Comparison of ENCODE assay signal across 11 mouse cellular contexts in the genomic region with DNA sequence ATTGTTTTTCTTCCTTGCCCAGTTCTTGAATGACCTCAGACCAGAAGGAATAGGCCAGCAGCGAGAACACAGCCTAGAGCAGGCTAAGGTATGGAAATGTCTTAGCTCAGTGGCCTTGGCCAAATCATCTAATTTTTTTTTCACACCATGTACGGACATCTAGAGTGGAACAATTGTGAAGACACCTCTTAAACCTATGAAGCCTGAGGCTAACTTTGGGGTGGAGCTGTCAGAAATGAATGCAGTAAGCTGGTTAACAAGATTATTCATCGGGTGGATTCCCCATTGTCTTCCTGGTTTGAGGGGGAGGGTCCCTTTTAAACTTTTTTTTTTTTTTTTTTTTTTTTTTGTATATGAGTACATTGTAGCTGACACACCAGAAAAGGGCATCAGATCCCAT. TPM values are rescaled to one million over a fixed set of nuclear protein-coding genes. Genes with fewer than 3 reads are reported as not detected.
DNase-seq lines count a peak whose midpoint lies in the region; ATAC-seq and TF ChIP-seq lines count a peak whose summit lies in the region.
"Not testable (repeated sequence)": the region's sequence is repeated elsewhere in the genome, so short reads cannot be mapped to it uniquely, and the experiment has no call there.
"Had no signal": no experiment of that assay in that cellular context is flagged by ENCODE, and none has a peak within 500 bp of the region (broad histone marks: within the 10 kb centered on the region; RNA-seq: fewer than 3 reads in every experiment).

No protein-coding gene starts in this region.

- 0 out of 2 replicates have a peak overlapping the region, but pooled peaks have one; percentile 15 for H3K9ac ChIP-seq in forebrain, embryonic 15.5 days (replicated peaks)
- not testable (repeated sequence) for H3K9ac ChIP-seq in heart, postnatal 0 days (replicated peaks; ENCODE audit: low read depth, low read length); intestine, embryonic 16.5 days (ENCODE audit: low read depth, low read length); limb, embryonic 13.5 days; lung, embryonic 15.5 days; neural tube, embryonic 11.5 days (ENCODE audit: low read length)

- peak overlapping the region; percentile 52 for H3K4me2 ChIP-seq in forebrain, embryonic 15.5 days (replicated peaks)
- peak overlapping the region; percentile 36 for H3K4me2 ChIP-seq in heart, postnatal 0 days (ENCODE audit: low read depth, low read length)
- 0 out of 2 replicates have a peak overlapping the region, but pooled peaks have one; percentile 32 for H3K4me2 ChIP-seq in intestine, embryonic 16.5 days (ENCODE audit: low read depth, low read length)
- peak overlapping the region; percentile 60 for H3K4me2 ChIP-seq in limb, embryonic 13.5 days (replicated peaks)
- H3K4me2 ChIP-seq in lung, embryonic 15.5 days: peak overlapping the region; percentile 54
- peak overlapping the region; percentile 37 for H3K4me2 ChIP-seq in neural tube, embryonic 11.5 days (ENCODE audit: low read depth)

- not testable (repeated sequence) for ATAC-seq in forebrain, embryonic 15.5 days (replicated peaks); heart, postnatal 0 days (ENCODE audit: insufficient read depth, low read depth); intestine, embryonic 16.5 days; limb, embryonic 13.5 days (ENCODE audit: low FRiP score, low read depth); lung, embryonic 15.5 days (ENCODE audit: borderline replicate concordance, extremely low read depth, low FRiP score, low TSS enrichment); neural tube, embryonic 11.5 days (ENCODE audit: insufficient read depth, low FRiP score, low TSS enrichment)

- H3K27me3 ChIP-seq in embryonic facial prominence, embryonic 10.5 days (replicated peaks; ENCODE audit: low read depth, poor library complexity, severe bottlenecking); forebrain, embryonic 15.5 days; heart, postnatal 0 days (ENCODE audit: control insufficient read depth, insufficient read depth, low read length); intestine, embryonic 16.5 days (replicated peaks; ENCODE audit: control insufficient read depth, insufficient read depth, low read length); limb, embryonic 13.5 days; lung, embryonic 15.5 days; neural tube, embryonic 11.5 days (ENCODE audit: control insufficient read depth, insufficient read depth, low read length): not testable (repeated sequence)

- H3K9me3 ChIP-seq in embryonic facial prominence, embryonic 10.5 days; forebrain, embryonic 15.5 days; heart, postnatal 0 days (replicated peaks; ENCODE audit: control insufficient read depth, low read length); intestine, embryonic 16.5 days (ENCODE audit: control insufficient read depth, low read length); limb, embryonic 13.5 days; lung, embryonic 15.5 days; neural tube, embryonic 11.5 days (ENCODE audit: control insufficient read depth, low read length): not testable (repeated sequence)

- not testable (repeated sequence) for TF ChIP-seq EP300 in heart, postnatal 0 days (IDR thresholded peaks at IDR 0.05; ENCODE audit: low read depth)

- H3K4me1 ChIP-seq in embryonic facial prominence, embryonic 10.5 days; forebrain, embryonic 15.5 days; heart, postnatal 0 days (ENCODE audit: control insufficient read depth, insufficient read depth); intestine, embryonic 16.5 days (ENCODE audit: control insufficient read depth, insufficient read depth, low read length); limb, embryonic 13.5 days; lung, embryonic 15.5 days; neural tube, embryonic 11.5 days (ENCODE audit: control insufficient read depth, insufficient read depth, low read length): not testable (repeated sequence)

- TF ChIP-seq CTCF in heart, postnatal 0 days (IDR thresholded peaks at IDR 0.05; ENCODE audit: low read depth): not testable (repeated sequence)

- not testable (repeated sequence) for DNase-seq in embryonic facial prominence, embryonic 10.5 days (ENCODE audit: low spot score); heart, postnatal 0 days (ENCODE audit: low spot score); neural tube, embryonic 11.5 days (ENCODE audit: low spot score)

- H3K4me3 ChIP-seq in embryonic facial prominence, embryonic 10.5 days: peak overlapping the region; percentile 49
- peak overlapping the region; percentile 48 for H3K4me3 ChIP-seq in forebrain, embryonic 15.5 days
- H3K4me3 ChIP-seq in heart, postnatal 0 days (ENCODE audit: low read depth, low read length): not testable (repeated sequence)
- H3K4me3 ChIP-seq in intestine, embryonic 16.5 days (ENCODE audit: low read length): peak overlapping the region; percentile 29; the same call in 1 of the 2 replicates
- H3K4me3 ChIP-seq in limb, embryonic 13.5 days: peak overlapping the region; percentile 44
- H3K4me3 ChIP-seq in lung, embryonic 15.5 days: peak overlapping the region; percentile 44
- H3K4me3 ChIP-seq in neural tube, embryonic 11.5 days (ENCODE audit: low read depth, low read length): 0 out of 2 replicates have a peak overlapping the region, but pooled peaks have one; percentile 12

- WGBS in embryonic facial prominence, embryonic 10.5 days: 62% methylated on average over 3 of the region's 3 CpGs
- WGBS in forebrain, embryonic 15.5 days: 59% methylated on average over 3 of the region's 3 CpGs
- WGBS in heart, postnatal 0 days: 68% methylated on average over 3 of the region's 3 CpGs
- WGBS in intestine, embryonic 16.5 days: 76% methylated on average over 3 of the region's 3 CpGs
- WGBS in limb, embryonic 13.5 days: 57% methylated on average over 3 of the region's 3 CpGs
- 64% methylated on average over 3 of the region's 3 CpGs for WGBS in lung, embryonic 15.5 days
- 73% methylated on average over 3 of the region's 3 CpGs for WGBS in neural tube, embryonic 11.5 days

- not testable (repeated sequence) for H3K36me3 ChIP-seq in embryonic facial prominence, embryonic 10.5 days (replicated peaks); forebrain, embryonic 15.5 days; heart, postnatal 0 days (replicated peaks; ENCODE audit: control insufficient read depth, insufficient read depth, low read length); intestine, embryonic 16.5 days (ENCODE audit: control insufficient read depth, insufficient read depth, low read length); limb, embryonic 13.5 days; lung, embryonic 15.5 days; neural tube, embryonic 11.5 days (ENCODE audit: control insufficient read depth, insufficient read depth, low read length)

- not testable (repeated sequence) for H3K27ac ChIP-seq in embryonic facial prominence, embryonic 10.5 days (replicated peaks); intestine, embryonic 16.5 days (ENCODE audit: low read length); limb, embryonic 13.5 days; neural tube, embryonic 11.5 days (ENCODE audit: low read depth, low read length)
- peak overlapping the region; percentile 68 for H3K27ac ChIP-seq in forebrain, embryonic 15.5 days (replicated peaks)
- H3K27ac ChIP-seq in heart, postnatal 0 days (ENCODE audit: low read depth): peak overlapping the region; percentile 52
- H3K27ac ChIP-seq in lung, embryonic 15.5 days: peak overlapping the region; percentile 47

RNA-seq across cellular contexts. Expression of gene Ccl27a, which starts 0.5 kb away (rescaled TPM):
- 41.4 and 43.2 TPM in 2 replicates for polyA plus RNA-seq in embryonic facial prominence, embryonic 10.5 days (2016; fragmentation: Nextera tagmentation; extraction: Ambion mirVana)
- 213 and 219 TPM in 2 replicates for polyA plus RNA-seq in forebrain, embryonic 15.5 days (2015; fragmentation: Nextera tagmentation; extraction: Ambion mirVana)
- 48.5 and 73.7 TPM in 2 replicates for total RNA-seq in heart, postnatal 0 days (2014; rRNA removed; ENCODE audit: low replicate concordance)
- 49.4 and 49.6 TPM in 2 replicates for polyA plus RNA-seq in heart, postnatal 0 days (2015; fragmentation: Nextera tagmentation; extraction: Ambion mirVana)
- polyA plus RNA-seq in intestine, embryonic 16.5 days (2015; fragmentation: Nextera tagmentation; extraction: Ambion mirVana): 24.3 and 26.8 TPM in 2 replicates
- 53.0 and 64.8 TPM in 2 replicates for polyA plus RNA-seq in limb, embryonic 13.5 days (2015; fragmentation: Nextera tagmentation; extraction: Ambion mirVana)
- 28.8 and 30.5 TPM in 2 replicates for polyA plus RNA-seq in lung, embryonic 15.5 days (2015; fragmentation: Nextera tagmentation; extraction: Ambion mirVana)
- 64.8 and 69.6 TPM in 2 replicates for polyA plus RNA-seq in neural tube, embryonic 11.5 days (2014; fragmentation: Nextera tagmentation; extraction: Ambion mirVana)

RNA-seq across cellular contexts. Expression of gene Sigmar1, which starts 18.5 kb away (rescaled TPM):
- 87.6 and 91.5 TPM in 2 replicates for polyA plus RNA-seq in embryonic facial prominence, embryonic 10.5 days (2016; fragmentation: Nextera tagmentation; extraction: Ambion mirVana)
- 46.3 and 46.5 TPM in 2 replicates for polyA plus RNA-seq in forebrain, embryonic 15.5 days (2015; fragmentation: Nextera tagmentation; extraction: Ambion mirVana)
- total RNA-seq in heart, postnatal 0 days (2014; rRNA removed; ENCODE audit: low replicate concordance): 40.9 and 57.4 TPM in 2 replicates
- 33.4 and 37.1 TPM in 2 replicates for polyA plus RNA-seq in heart, postnatal 0 days (2015; fragmentation: Nextera tagmentation; extraction: Ambion mirVana)
- polyA plus RNA-seq in intestine, embryonic 16.5 days (2015; fragmentation: Nextera tagmentation; extraction: Ambion mirVana): 105 and 111 TPM in 2 replicates
- polyA plus RNA-seq in limb, embryonic 13.5 days (2015; fragmentation: Nextera tagmentation; extraction: Ambion mirVana): 81.8 and 84.6 TPM in 2 replicates
- 75.5 and 80.2 TPM in 2 replicates for polyA plus RNA-seq in lung, embryonic 15.5 days (2015; fragmentation: Nextera tagmentation; extraction: Ambion mirVana)
- polyA plus RNA-seq in neural tube, embryonic 11.5 days (2014; fragmentation: Nextera tagmentation; extraction: Ambion mirVana): 77.8 and 83.7 TPM in 2 replicates

RNA-seq across cellular contexts. Expression of gene Galt, which starts 19.5 kb away (rescaled TPM):
- polyA plus RNA-seq in embryonic facial prominence, embryonic 10.5 days (2016; fragmentation: Nextera tagmentation; extraction: Ambion mirVana): 31.2 and 34.3 TPM in 2 replicates
- 22.7 and 23.5 TPM in 2 replicates for polyA plus RNA-seq in forebrain, embryonic 15.5 days (2015; fragmentation: Nextera tagmentation; extraction: Ambion mirVana)
- 95.0 and 96.8 TPM in 2 replicates for total RNA-seq in heart, postnatal 0 days (2014; rRNA removed; ENCODE audit: low replicate concordance)
- 69.8 and 70.9 TPM in 2 replicates for polyA plus RNA-seq in heart, postnatal 0 days (2015; fragmentation: Nextera tagmentation; extraction: Ambion mirVana)
- 93.4 and 103 TPM in 2 replicates for polyA plus RNA-seq in intestine, embryonic 16.5 days (2015; fragmentation: Nextera tagmentation; extraction: Ambion mirVana)
- 40.4 and 47.3 TPM in 2 replicates for polyA plus RNA-seq in limb, embryonic 13.5 days (2015; fragmentation: Nextera tagmentation; extraction: Ambion mirVana)
- 29.2 and 30.8 TPM in 2 replicates for polyA plus RNA-seq in lung, embryonic 15.5 days (2015; fragmentation: Nextera tagmentation; extraction: Ambion mirVana)
- polyA plus RNA-seq in neural tube, embryonic 11.5 days (2014; fragmentation: Nextera tagmentation; extraction: Ambion mirVana): 22.7 and 25.3 TPM in 2 replicates

RNA-seq across cellular contexts. Expression of gene Arid3c, which starts 43.6 kb away (rescaled TPM):
- polyA plus RNA-seq in embryonic facial prominence, embryonic 10.5 days (2016; fragmentation: Nextera tagmentation; extraction: Ambion mirVana): 0.50 and 0.86 TPM in 2 replicates
- polyA plus RNA-seq in forebrain, embryonic 15.5 days (2015; fragmentation: Nextera tagmentation; extraction: Ambion mirVana): 0.13 and 0.18 TPM in 2 replicates
- not detected in 2 replicates for total RNA-seq in heart, postnatal 0 days (2014; rRNA removed; ENCODE audit: low replicate concordance)
- polyA plus RNA-seq in heart, postnatal 0 days (2015; fragmentation: Nextera tagmentation; extraction: Ambion mirVana): not detected in 2 replicates
- not detected in 2 replicates for polyA plus RNA-seq in intestine, embryonic 16.5 days (2015; fragmentation: Nextera tagmentation; extraction: Ambion mirVana)
- 0.14 TPM in 1 of 2 replicates, not detected in the other for polyA plus RNA-seq in limb, embryonic 13.5 days (2015; fragmentation: Nextera tagmentation; extraction: Ambion mirVana)
- not detected in 2 replicates for polyA plus RNA-seq in lung, embryonic 15.5 days (2015; fragmentation: Nextera tagmentation; extraction: Ambion mirVana)
- 1.2 and 2.0 TPM in 2 replicates for polyA plus RNA-seq in neural tube, embryonic 11.5 days (2014; fragmentation: Nextera tagmentation; extraction: Ambion mirVana)
- total RNA-seq: layer of hippocampus, adult 8-10 months had no signal
- polyA plus RNA-seq: macrophage; spleen, adult 2 months; thymus, postnatal 0 days had no signal

RNA-seq across cellular contexts. Expression of gene Dctn3, which starts 51.5 kb away (rescaled TPM):
- 133 and 140 TPM in 2 replicates for polyA plus RNA-seq in embryonic facial prominence, embryonic 10.5 days (2016; fragmentation: Nextera tagmentation; extraction: Ambion mirVana)
- polyA plus RNA-seq in forebrain, embryonic 15.5 days (2015; fragmentation: Nextera tagmentation; extraction: Ambion mirVana): 304 and 307 TPM in 2 replicates
- total RNA-seq in heart, postnatal 0 days (2014; rRNA removed; ENCODE audit: low replicate concordance): 81.6 and 121 TPM in 2 replicates
- polyA plus RNA-seq in heart, postnatal 0 days (2015; fragmentation: Nextera tagmentation; extraction: Ambion mirVana): 161 and 165 TPM in 2 replicates
- 136 and 143 TPM in 2 replicates for polyA plus RNA-seq in intestine, embryonic 16.5 days (2015; fragmentation: Nextera tagmentation; extraction: Ambion mirVana)
- 104 and 106 TPM in 2 replicates for polyA plus RNA-seq in limb, embryonic 13.5 days (2015; fragmentation: Nextera tagmentation; extraction: Ambion mirVana)
- 133 and 136 TPM in 2 replicates for polyA plus RNA-seq in lung, embryonic 15.5 days (2015; fragmentation: Nextera tagmentation; extraction: Ambion mirVana)
- 171 and 180 TPM in 2 replicates for polyA plus RNA-seq in neural tube, embryonic 11.5 days (2014; fragmentation: Nextera tagmentation; extraction: Ambion mirVana)
